Mouse (Mus musculus) olfactory bulb, adult 2 months (tissue): ENCODE data around the gene Adamtsl2.

Source experiments
- CTCF ChIP-seq: fragments of 200-500 bp; IDR thresholded peaks from 2 replicates; pipeline ENCODE4 v1.5.1; 2012; ENCODE audit warnings: low read depth, mild to moderate bottlenecking, low read length, moderate library complexity; ENCODE audit not compliant: insufficient read depth
- POLR2A ChIP-seq: fragments of 200-500 bp; IDR thresholded peaks from 2 replicates; pipeline ENCODE4 v1.6.1; 2012; ENCODE audit warnings: mild to moderate bottlenecking, low read depth, low read length, moderate library complexity; ENCODE audit not compliant: insufficient read depth

GRCm38 (mm10) chr2:27074804-27075203 is 4.4 kb upstream of the Adamtsl2 start:
- TF ChIP-seq CTCF (no peak), POLR2A (no peak)
